Mouse (Mus musculus) kidney, embryonic 15.5 days (tissue): ENCODE results near the gene Fam102b. TPM values are rescaled to one million over a fixed set of nuclear protein-coding genes. Genes with fewer than 3 reads are reported as not detected.

Experiments used
- ATAC-seq: fragments of 200-750 bp; cut with Nextera tagmentation; replicated peaks from 2 replicates; pipeline ENCODE4 v1.8.0; 2017; ENCODE audit warnings: moderate TSS enrichment; ENCODE audit not compliant: low FRiP score
- H3K27ac ChIP-seq: fragments of 300-500 bp; sonication (generic); 2 replicates; pipeline ENCODE4 v1.5.1; 2015; ENCODE audit warnings: mild to moderate bottlenecking, inconsistent platforms
- H3K27me3 ChIP-seq: fragments of 300-500 bp; sonication (generic); 2 replicates; pipeline ENCODE4 v1.6.1; 2015; ENCODE audit warnings: inconsistent platforms
- H3K36me3 ChIP-seq: fragments of 300-500 bp; sonication (generic); 2 replicates; pipeline ENCODE4 v1.6.1; 2015; ENCODE audit warnings: inconsistent platforms
- H3K4me1 ChIP-seq: fragments of 300-500 bp; sonication (generic); 2 replicates; pipeline ENCODE4 v1.6.1; 2015; ENCODE audit warnings: inconsistent platforms
- H3K4me2 ChIP-seq: fragments of 300-500 bp; sonication (generic); 2 replicates; pipeline ENCODE4 v1.6.1; 2015; ENCODE audit warnings: moderate library complexity, mild to moderate bottlenecking, inconsistent platforms
- H3K4me3 ChIP-seq: fragments of 300-500 bp; sonication (generic); replicated peaks from 2 replicates; pipeline ENCODE4 v1.5.1; 2015; ENCODE audit warnings: mild to moderate bottlenecking, inconsistent platforms
- H3K9ac ChIP-seq: fragments of 300-500 bp; sonication (generic); 2 replicates; pipeline ENCODE4 v1.6.1; 2015; ENCODE audit warnings: mild to moderate bottlenecking, inconsistent platforms
- H3K9me3 ChIP-seq: fragments of 300-500 bp; sonication (generic); replicated peaks from 2 replicates; pipeline ENCODE4 v1.6.1; 2016; ENCODE audit warnings: inconsistent platforms
- WGBS: fragments of 180-500 bp; shearing (Covaris S2); methylation state at CpG from one replicate; pipeline ENCODE4 v1.1.7; 2015; ENCODE audit warnings: mixed read lengths; 5-methylcytosine and 5-hydroxymethylcytosine counted together
- polyA plus RNA-seq: library from polyadenylated mRNA; unstranded; fragments of >200 nt; fragmentation: Nextera tagmentation; extraction: Ambion mirVana; gene quantifications from 2 replicates; pipeline ENCODE4 v1.2.1, GENCODE M21; 2015

Gene Fam102b
- polyA plus RNA-seq, 1 experiment from 2014 or later = 4.7 TPM

DNA sequence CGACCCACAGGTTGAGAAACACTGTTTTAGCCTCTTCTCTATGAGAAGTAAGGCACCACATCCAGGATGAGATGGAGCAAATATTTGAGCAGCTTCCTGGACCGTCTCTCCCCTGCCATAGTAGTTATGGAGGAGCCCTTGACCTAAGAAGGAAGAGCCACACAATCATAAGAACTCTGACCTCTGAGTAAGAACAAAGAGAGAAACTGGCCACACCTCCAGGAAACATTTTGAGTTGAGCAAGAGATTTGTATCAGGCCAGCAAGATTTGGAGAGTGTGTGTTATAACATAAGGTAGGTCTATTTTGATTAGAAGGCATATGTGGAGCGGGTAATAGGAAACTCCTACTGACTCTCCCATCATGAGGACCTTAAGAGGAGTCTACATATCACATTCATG lies 4.2 kb upstream of the Fam102b start:
- peaks cover 17% of the 10 kb centered on the region for H3K4me1 ChIP-seq
- H3K4me2 ChIP-seq = no peak overlapping the region
- H3K9ac ChIP-seq = no peak overlapping the region
- no peak overlapping the region for H3K4me3 ChIP-seq
- 85% methylated on average over 3 of the region's 3 CpGs for WGBS
- no peak for ATAC-seq
- no peaks in the 10 kb centered on the region for H3K9me3 ChIP-seq
- H3K27ac ChIP-seq = no peak overlapping the region
- no peaks in the 10 kb centered on the region for H3K27me3 ChIP-seq
- no peaks in the 10 kb centered on the region for H3K36me3 ChIP-seq

- Histone ChIP-seq H3K4me3 (no peak overlapping the region), H3K4me1 (peaks cover 24% of the 10 kb centered on the region), H3K9me3 (no peaks in the 10 kb centered on the region), H3K27me3 (no peaks in the 10 kb centered on the region), H3K9ac (no peak overlapping the region), H3K4me2 (no peak overlapping the region), H3K36me3 (no peaks in the 10 kb centered on the region), H3K27ac (0 out of 2 replicates have a peak overlapping the region, but pooled peaks have one; percentile 6)
- WGBS = 54% methylated on average over 6 of the region's 6 CpGs
- no peak for ATAC-seq
These were observed 3.4 kb upstream of the Fam102b start for GRCm38 (mm10) chr3:109030817-109031216.

DNA sequence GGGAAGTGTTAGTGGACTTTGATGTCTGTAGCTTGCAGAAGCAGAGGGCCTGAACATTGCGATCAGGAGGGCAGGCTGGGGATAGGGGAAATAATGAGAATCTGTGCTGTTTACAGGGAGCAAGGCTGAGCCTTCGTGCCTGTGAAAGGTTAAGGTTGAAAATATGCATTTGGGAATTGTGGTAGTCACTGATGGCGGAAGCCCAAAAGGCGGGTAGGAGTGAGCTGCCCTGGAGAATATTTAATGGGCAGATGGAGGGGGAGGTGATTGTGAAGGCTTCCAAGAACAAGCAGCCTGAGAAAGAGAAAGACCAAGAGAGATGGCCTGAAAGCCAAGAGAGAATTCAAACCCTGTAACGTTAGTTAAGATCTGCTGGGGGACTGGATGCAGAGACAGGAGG lies 2.3 kb upstream of the Fam102b start:
- H3K4me2 ChIP-seq = no peak overlapping the region
- H3K9me3 ChIP-seq = no peaks in the 10 kb centered on the region
- H3K4me3 ChIP-seq = no peak overlapping the region
- H3K36me3 ChIP-seq = no peaks in the 10 kb centered on the region
- 61% methylated on average over 5 of the region's 5 CpGs for WGBS
- no peaks in the 10 kb centered on the region for H3K27me3 ChIP-seq
- no peak for ATAC-seq
- H3K4me1 ChIP-seq = peaks cover 26% of the 10 kb centered on the region
- H3K9ac ChIP-seq = no peak overlapping the region
- no peak overlapping the region for H3K27ac ChIP-seq

GRCm38 (mm10) chr3:109026991-109027470 lies 376 bp downstream of the Fam102b start:
- Histone ChIP-seq H3K4me1 (peaks cover 24% of the 10 kb centered on the region), H3K4me2 (peak overlapping the region; percentile 90), H3K27me3 (no peaks in the 10 kb centered on the region), H3K9me3 (no peaks in the 10 kb centered on the region), H3K9ac (peak overlapping the region; percentile 78), H3K36me3 (no peaks in the 10 kb centered on the region), H3K4me3 (peak overlapping the region; percentile 75), H3K27ac (peak overlapping the region; percentile 81)
- under 1% methylated on average over 51 of the region's 51 CpGs for WGBS
- ATAC-seq = peak; percentile 85

GRCm38 (mm10) chr3:109026462-109026990 lies 881 bp downstream of the Fam102b start:
- no peaks in the 10 kb centered on the region for H3K9me3 ChIP-seq
- WGBS = 6% methylated on average over 15 of the region's 15 CpGs
- 0 out of 2 replicates have a peak, but pooled peaks have one; percentile 27 for ATAC-seq
- H3K27ac ChIP-seq = peak overlapping the region; percentile 81
- H3K4me3 ChIP-seq = peak overlapping the region; percentile 75
- no peaks in the 10 kb centered on the region for H3K36me3 ChIP-seq
- H3K4me2 ChIP-seq = peak overlapping the region; percentile 90
- H3K27me3 ChIP-seq = no peaks in the 10 kb centered on the region
- H3K4me1 ChIP-seq = peaks cover 24% of the 10 kb centered on the region
- H3K9ac ChIP-seq = peak overlapping the region; percentile 78

GRCm38 (mm10) chr3:109025579-109025978 lies 1.8 kb downstream of the Fam102b start:
- Histone ChIP-seq H3K9me3 (no peaks in the 10 kb centered on the region), H3K4me2 (peak overlapping the region; percentile 90), H3K27me3 (no peaks in the 10 kb centered on the region), H3K27ac (no peak overlapping the region), H3K36me3 (no peaks in the 10 kb centered on the region), H3K4me3 (peak overlapping the region; percentile 75), H3K4me1 (peaks cover 22% of the 10 kb centered on the region), H3K9ac (no peak overlapping the region; the same call in 1 of the 2 replicates)
- 0 out of 2 replicates have a peak, but pooled peaks have one; percentile 19 for ATAC-seq
- WGBS = 22% methylated on average over 16 of the region's 16 CpGs

DNA sequence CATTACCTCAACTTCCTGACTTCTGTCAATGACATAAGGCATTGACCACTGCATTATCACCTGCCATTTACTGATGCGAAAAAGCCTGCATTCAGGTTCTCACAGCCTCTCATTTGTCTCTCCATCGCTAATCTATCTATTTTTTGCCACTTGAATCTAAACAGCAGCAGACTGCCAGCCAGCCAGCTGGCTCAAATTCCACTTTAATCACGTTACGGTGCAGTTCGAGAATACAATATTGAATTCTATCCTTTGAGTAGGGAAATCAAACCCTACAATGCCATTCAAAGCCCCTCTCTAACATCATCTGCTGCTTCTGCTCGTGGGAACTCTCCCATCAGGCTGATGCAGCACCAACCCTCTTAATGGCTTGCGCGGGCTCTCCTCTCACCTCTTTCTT lies 4.3 kb downstream of the Fam102b start:
- H3K4me3 ChIP-seq = no peak overlapping the region
- H3K36me3 ChIP-seq = no peaks in the 10 kb centered on the region
- peaks cover 16% of the 10 kb centered on the region for H3K4me1 ChIP-seq
- WGBS = 77% methylated on average over 8 of the region's 8 CpGs
- ATAC-seq = no peak
- no peaks in the 10 kb centered on the region for H3K27me3 ChIP-seq
- H3K4me2 ChIP-seq = no peak overlapping the region
- H3K9me3 ChIP-seq = no peaks in the 10 kb centered on the region
- no peak overlapping the region for H3K27ac ChIP-seq
- no peak overlapping the region for H3K9ac ChIP-seq

- no peaks in the 10 kb centered on the region for H3K27me3 ChIP-seq
- H3K4me3 ChIP-seq = no peak overlapping the region
- H3K9me3 ChIP-seq = no peaks in the 10 kb centered on the region
- no peak overlapping the region for H3K9ac ChIP-seq
- H3K4me1 ChIP-seq = peaks cover 12% of the 10 kb centered on the region; the same call in 1 of the 2 replicates
- no peak for ATAC-seq
- WGBS = 82% methylated on average over 6 of the region's 6 CpGs
- H3K27ac ChIP-seq = no peak overlapping the region
- no peak overlapping the region for H3K4me2 ChIP-seq
- H3K36me3 ChIP-seq = no peaks in the 10 kb centered on the region
These were observed 5.5 kb downstream of the Fam102b start for GRCm38 (mm10) chr3:109021720-109022516.

- Histone ChIP-seq H3K4me2 (no peak overlapping the region), H3K4me3 (no peak overlapping the region), H3K9me3 (no peaks in the 10 kb centered on the region), H3K36me3 (no peaks in the 10 kb centered on the region), H3K9ac (no peak overlapping the region), H3K27ac (no peak overlapping the region), H3K27me3 (no peaks in the 10 kb centered on the region), H3K4me1 (no peaks in the 10 kb centered on the region)
- 75% methylated on average over 5 of the region's 5 CpGs for WGBS
- no peak for ATAC-seq
These were observed 9.1 kb downstream of the Fam102b start for GRCm38 (mm10) chr3:109018336-109018735.

DNA sequence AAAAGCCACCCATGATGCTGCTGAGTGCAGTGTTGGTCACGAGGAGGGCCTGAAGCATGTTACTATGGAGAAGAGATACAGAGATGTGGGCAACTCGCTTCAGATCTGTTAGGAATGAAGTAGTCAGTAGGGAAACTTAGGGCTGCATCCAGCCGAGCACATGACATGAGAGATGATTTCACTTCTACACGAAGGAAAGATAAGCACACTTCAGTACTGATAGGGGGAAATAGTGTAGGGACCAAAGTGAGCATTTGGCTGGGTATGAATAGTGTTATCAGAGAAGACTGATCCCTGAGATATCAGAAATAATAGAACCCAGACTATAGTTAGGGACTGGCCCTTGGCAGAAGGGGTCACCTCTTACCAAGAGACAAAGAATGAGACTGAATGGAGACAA lies 14.8 kb downstream of the Fam102b start:
- H3K4me2 ChIP-seq = no peak overlapping the region
- H3K36me3 ChIP-seq = no peaks in the 10 kb centered on the region
- H3K4me3 ChIP-seq = no peak overlapping the region
- no peak for ATAC-seq
- no peaks in the 10 kb centered on the region for H3K9me3 ChIP-seq
- no peak overlapping the region for H3K27ac ChIP-seq
- H3K27me3 ChIP-seq = no peaks in the 10 kb centered on the region
- peaks cover 13% of the 10 kb centered on the region for H3K4me1 ChIP-seq
- WGBS = 80% methylated on average over 4 of the region's 4 CpGs
- H3K9ac ChIP-seq = no peak overlapping the region

DNA sequence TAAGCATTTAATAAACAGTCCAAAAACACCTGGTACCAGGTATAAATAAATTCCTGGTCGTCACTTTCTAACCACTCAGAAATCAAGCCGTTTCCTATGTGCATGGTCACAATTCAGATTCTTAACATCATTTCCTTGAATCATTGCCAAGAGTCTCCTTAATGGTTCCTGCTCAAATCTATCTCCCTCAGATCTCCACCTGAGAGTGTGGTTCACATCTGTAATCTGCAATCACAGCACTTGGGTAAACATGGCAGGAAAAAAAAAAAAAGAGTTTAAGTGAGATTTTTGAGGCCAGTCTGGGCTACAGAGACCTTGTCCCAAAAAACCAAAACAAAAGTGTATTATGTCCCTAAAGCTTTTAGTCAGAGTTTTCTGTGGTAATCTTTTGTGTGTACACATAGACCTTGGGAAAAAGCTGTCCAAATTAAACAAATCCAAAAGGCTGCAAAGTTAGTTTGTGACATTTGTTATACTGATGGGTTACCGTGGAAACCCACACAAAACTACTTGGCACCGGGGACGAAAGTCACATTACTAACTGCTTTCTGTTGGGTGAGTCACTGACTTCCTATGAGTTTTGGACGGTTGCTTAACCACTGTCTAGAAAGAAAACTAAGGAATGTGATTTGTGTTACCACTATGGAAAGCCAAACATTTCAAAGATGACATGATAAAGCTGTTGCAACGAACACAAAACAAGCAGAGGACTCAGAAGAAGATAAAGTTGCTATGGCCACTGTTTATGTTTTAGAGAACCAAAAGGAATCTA lies 16.7 kb downstream of the Fam102b start:
- WGBS = 39% methylated on average over 7 of the region's 7 CpGs
- H3K9ac ChIP-seq = no peak overlapping the region
- H3K27me3 ChIP-seq = no peaks in the 10 kb centered on the region
- H3K4me1 ChIP-seq = peaks cover 13% of the 10 kb centered on the region
- no peaks in the 10 kb centered on the region for H3K36me3 ChIP-seq
- ATAC-seq = peak; percentile 67; the same call in 1 of the 2 replicates
- H3K27ac ChIP-seq = peak overlapping the region; percentile 41
- 0 out of 2 replicates have a peak overlapping the region, but pooled peaks have one; percentile 0 for H3K4me2 ChIP-seq
- no peaks in the 10 kb centered on the region for H3K9me3 ChIP-seq
- H3K4me3 ChIP-seq = no peak overlapping the region

GRCm38 (mm10) chr3:109008180-109008579 lies 19.2 kb downstream of the Fam102b start:
- 89% methylated on average over 5 of the region's 5 CpGs for WGBS
- ATAC-seq = no peak
- Histone ChIP-seq H3K27me3 (no peaks in the 10 kb centered on the region), H3K4me3 (no peak overlapping the region), H3K4me1 (peaks cover 13% of the 10 kb centered on the region), H3K9ac (no peak overlapping the region), H3K36me3 (no peaks in the 10 kb centered on the region), H3K27ac (no peak overlapping the region), H3K4me2 (no peak overlapping the region), H3K9me3 (no peaks in the 10 kb centered on the region)
